Mouse (Mus musculus): ENCODE data around the gene Trim31. TPM values are rescaled to one million over a fixed set of nuclear protein-coding genes. Genes with fewer than 3 reads are reported as not detected.

The Trim31 gene
- polyA plus RNA-seq, 1 experiment from 2014 or later: 43.1 TPM

- H3K9ac ChIP-seq: no peak overlapping the region
- no peak for ATAC-seq
- 77% methylated on average over 4 of the region's 4 CpGs for WGBS
- no peak overlapping the region for H3K4me2 ChIP-seq (replicated peaks)
- no peaks in the 10 kb centered on the region for H3K9me3 ChIP-seq
- H3K4me1 ChIP-seq (replicated peaks): no peaks in the 10 kb centered on the region
- H3K4me3 ChIP-seq (replicated peaks): no peak overlapping the region
- H3K36me3 ChIP-seq: no peaks in the 10 kb centered on the region
- no peak overlapping the region for H3K27ac ChIP-seq
- H3K27me3 ChIP-seq (replicated peaks): no peaks in the 10 kb centered on the region
Measured at GRCm38 (mm10) chr17:36931130-36931529, 33.2 kb downstream of the Trim31 start.

DNA sequence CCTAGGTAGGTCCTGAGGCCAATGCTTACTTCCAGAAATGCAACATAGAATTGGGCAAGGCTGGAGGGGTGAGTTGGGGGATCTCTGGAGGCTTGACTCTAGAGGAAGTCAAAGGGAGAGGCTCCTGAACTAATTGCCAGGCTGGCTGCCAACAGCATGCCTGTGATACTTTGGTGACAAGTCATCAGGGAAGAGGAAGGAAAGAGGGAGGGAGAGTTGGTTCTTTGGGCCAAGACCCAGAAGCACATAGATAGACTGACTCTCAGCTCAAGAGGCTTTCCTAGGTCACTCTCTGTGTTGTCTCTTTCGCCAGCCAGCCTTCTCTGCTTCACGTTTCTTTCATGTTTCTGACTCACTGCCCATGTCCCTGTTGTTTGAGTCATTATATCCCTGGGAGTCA, 33.9 kb downstream of the Trim31 start:
- no peak overlapping the region for H3K4me2 ChIP-seq (replicated peaks)
- 69% methylated on average over 2 of the region's 2 CpGs for WGBS
- H3K36me3 ChIP-seq: no peaks in the 10 kb centered on the region
- H3K4me3 ChIP-seq (replicated peaks): no peak overlapping the region
- H3K9me3 ChIP-seq: no peaks in the 10 kb centered on the region
- H3K27me3 ChIP-seq (replicated peaks): no peaks in the 10 kb centered on the region
- H3K27ac ChIP-seq: no peak overlapping the region
- H3K4me1 ChIP-seq (replicated peaks): no peaks in the 10 kb centered on the region
- no peak overlapping the region for H3K9ac ChIP-seq
- no peak for ATAC-seq

DNA sequence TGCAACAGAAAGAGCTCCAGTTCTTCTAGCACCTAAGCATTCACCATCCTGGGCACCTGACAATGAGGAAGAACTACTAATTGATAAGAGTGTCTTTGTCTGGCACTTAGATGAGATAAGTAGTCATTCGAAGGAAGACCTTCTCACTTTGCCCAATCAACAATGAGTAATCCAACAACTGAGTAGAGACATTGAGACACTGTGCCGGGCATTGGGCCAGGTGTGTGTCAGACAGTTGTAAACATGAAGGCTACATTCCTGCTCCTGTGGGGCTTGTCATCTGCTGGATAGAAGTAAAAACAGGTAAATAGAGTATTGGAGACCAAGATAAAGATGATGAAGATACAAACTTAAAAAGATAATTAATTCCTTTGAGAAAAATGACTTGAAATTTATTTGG, 40.1 kb downstream of the Trim31 start:
- H3K4me3 ChIP-seq (replicated peaks): no peak overlapping the region
- H3K36me3 ChIP-seq: no peaks in the 10 kb centered on the region
- H3K27me3 ChIP-seq (replicated peaks): peaks cover 11% of the 10 kb centered on the region
- no peaks in the 10 kb centered on the region for H3K9me3 ChIP-seq
- no peak overlapping the region for H3K27ac ChIP-seq
- 58% methylated on average over 2 of the region's 2 CpGs for WGBS
- peaks cover 7% of the 10 kb centered on the region for H3K4me1 ChIP-seq (replicated peaks)
- no peak overlapping the region for H3K9ac ChIP-seq
- no peak for ATAC-seq
- H3K4me2 ChIP-seq (replicated peaks): no peak overlapping the region

DNA sequence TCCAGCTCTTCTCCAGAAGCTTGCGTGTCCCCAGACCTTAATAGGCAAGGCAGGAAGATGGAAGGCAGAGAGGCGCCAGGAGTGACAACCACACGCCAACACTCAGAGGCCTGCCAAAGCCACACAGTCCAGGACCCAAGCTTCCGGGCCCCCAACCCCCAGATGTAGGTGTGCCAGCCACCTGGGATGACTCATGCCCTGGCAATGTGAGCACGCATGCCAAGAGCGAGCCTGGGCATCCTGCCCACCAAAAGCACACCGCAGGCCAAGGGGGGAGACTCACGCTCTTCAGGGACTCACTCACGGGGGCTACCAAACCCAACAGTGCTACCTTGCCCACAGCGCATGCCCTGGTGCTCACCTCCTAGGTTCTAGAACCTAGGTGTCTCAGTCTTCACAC, 44.5 kb downstream of the Trim31 start:
- H3K27me3 ChIP-seq (replicated peaks): peaks cover 35% of the 10 kb centered on the region
- peaks cover 20% of the 10 kb centered on the region for H3K4me1 ChIP-seq (replicated peaks)
- no peaks in the 10 kb centered on the region for H3K9me3 ChIP-seq
- no peak overlapping the region for H3K9ac ChIP-seq
- H3K4me2 ChIP-seq (replicated peaks): peak overlapping the region; percentile 91
- ATAC-seq: no peak; the same call in 1 of the 2 replicates
- 47% methylated on average over 10 of the region's 10 CpGs for WGBS
- no peak overlapping the region for H3K27ac ChIP-seq
- H3K4me3 ChIP-seq (replicated peaks): peak overlapping the region; percentile 43
- no peaks in the 10 kb centered on the region for H3K36me3 ChIP-seq

GRCm38 (mm10) chr17:36942791-36943471, 45.0 kb downstream of the Trim31 start, which contains the start of gene Rnf39:
Gene Rnf39, plus strand, starts transcription at chr17:36942918.
- H3K27ac ChIP-seq: no peak within 1 kb of the TSS
- peak within 1 kb of the TSS; percentile 45 for H3K9ac ChIP-seq
- H3K4me1 ChIP-seq (replicated peaks): peaks cover 25% of the 10 kb centered on the region
- WGBS: 2% methylated on average over 59 of the region's 59 CpGs
- H3K9me3 ChIP-seq: no peaks in the 10 kb centered on the region
- no peaks in the 10 kb centered on the region for H3K36me3 ChIP-seq
- ATAC-seq: peak; percentile 61
- H3K27me3 ChIP-seq (replicated peaks): peaks cover 35% of the 10 kb centered on the region
- H3K4me3 ChIP-seq (replicated peaks): peak within 1 kb of the TSS; percentile 43
- H3K4me2 ChIP-seq (replicated peaks): peak within 1 kb of the TSS; percentile 91

DNA sequence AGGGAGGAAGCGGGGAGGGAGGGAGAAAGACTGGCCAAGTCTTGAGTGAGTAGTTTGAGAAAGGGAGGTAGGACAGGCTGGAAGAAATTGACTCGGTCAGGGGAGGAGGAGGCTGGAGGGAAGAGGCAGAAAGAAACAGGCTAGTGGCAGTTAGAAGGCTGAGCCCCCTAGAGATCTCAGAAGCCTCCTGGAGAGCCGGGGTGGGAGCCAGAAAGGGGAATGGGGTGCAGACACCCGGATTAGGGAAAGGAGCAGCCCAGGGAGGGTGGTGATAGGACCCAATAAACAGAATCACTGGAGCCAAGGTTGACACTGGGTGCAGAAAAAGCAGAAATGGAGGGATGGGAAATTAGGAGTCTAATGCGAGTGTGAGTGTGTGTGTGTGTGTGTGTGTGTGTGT, 45.8 kb downstream of the Trim31 start:
- WGBS: 24% methylated on average over 5 of the region's 5 CpGs
- no peaks in the 10 kb centered on the region for H3K9me3 ChIP-seq

DNA sequence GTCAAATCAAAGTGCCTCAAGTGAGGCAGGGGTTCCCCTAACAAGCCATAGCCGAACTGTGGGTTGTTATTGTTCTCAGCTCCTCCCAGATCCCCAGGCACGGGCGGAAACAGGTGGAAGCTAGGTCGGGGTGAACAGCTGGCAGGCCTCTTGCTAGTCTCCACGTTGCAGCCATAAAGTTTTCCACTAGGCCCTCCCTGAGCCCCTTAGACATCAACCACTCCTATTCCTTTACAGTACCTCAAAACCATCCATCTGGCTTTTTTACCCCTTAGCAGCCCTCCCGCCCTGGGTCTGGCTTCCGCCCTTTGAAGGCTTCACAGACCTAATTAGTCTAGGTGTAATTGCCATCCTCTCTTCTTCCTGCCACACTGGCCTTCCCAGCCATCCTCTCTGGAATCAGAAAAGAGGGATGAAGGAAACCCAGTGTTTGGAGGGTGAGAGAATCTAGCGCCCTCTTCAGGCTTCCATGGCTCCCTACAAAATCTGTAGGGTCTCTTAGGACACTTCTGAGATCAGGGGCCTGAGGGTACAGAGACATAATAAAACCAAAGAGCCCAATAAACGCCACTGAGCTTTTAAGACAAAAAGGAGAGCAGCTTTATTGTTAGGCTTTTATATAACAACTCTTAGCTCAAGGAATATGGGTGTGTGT, 46.3 kb downstream of the Trim31 start:
- H3K27me3 ChIP-seq (replicated peaks): peaks cover 35% of the 10 kb centered on the region
- H3K9me3 ChIP-seq: no peaks in the 10 kb centered on the region
- peaks cover 4% of the 10 kb centered on the region; the same call in 1 of the 2 replicates for H3K36me3 ChIP-seq
- no peak overlapping the region for H3K4me3 ChIP-seq (replicated peaks)
- no peak for ATAC-seq
- no peak overlapping the region for H3K9ac ChIP-seq
- H3K27ac ChIP-seq: no peak overlapping the region
- H3K4me2 ChIP-seq (replicated peaks): no peak overlapping the region
- 20% methylated on average over 9 of the region's 9 CpGs for WGBS
- H3K4me1 ChIP-seq (replicated peaks): peaks cover 25% of the 10 kb centered on the region

More for the DNA sequence above, 45.8 kb downstream of the Trim31 start:
- ATAC-seq: no peak
- Histone ChIP-seq H3K27me3 (replicated peaks) (peaks cover 35% of the 10 kb centered on the region), H3K4me2 (replicated peaks) (peak overlapping the region; percentile 91), H3K27ac (no peak overlapping the region), H3K4me1 (replicated peaks) (peaks cover 25% of the 10 kb centered on the region), H3K9ac (no peak overlapping the region), H3K36me3 (no peaks in the 10 kb centered on the region; the same call in 1 of the 2 replicates), H3K4me3 (replicated peaks) (peak overlapping the region; percentile 43)

DNA sequence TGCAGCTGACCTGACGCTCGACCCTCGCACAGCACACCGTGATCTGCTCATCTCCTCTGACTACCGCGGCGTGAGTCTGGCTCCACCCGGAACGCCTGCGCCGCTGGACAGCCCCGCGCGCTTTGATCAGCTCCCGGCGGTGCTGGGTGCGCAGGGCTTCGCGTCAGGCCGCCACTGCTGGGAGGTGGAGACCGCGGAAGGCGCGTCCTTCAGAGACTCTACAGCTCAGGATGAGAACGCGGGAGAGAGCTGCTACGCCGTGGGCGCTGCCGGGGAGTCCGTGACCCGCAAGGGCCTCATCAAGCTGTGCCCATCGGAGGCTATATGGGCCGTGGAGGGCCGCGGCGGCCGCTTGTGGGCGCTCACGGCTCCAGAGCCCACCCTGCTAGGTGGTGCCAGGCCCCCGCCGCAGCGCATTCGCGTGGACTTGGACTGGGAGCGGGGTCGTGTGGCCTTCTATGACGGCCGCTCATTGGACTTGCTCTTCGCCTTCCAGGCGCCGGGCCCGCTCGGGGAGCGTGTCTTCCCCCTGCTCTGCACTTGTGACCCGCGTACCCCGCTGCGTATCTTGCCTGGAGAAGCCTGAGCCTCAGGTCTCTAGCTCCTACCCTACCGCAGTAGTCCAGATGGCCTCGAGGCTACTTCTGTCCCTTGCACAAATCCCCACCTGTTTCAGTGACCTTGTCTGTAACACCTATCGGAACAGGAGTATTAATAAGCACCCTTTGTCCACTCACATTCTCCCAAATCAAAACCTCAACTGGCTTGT, 49.3 kb downstream of the Trim31 start:
- Histone ChIP-seq H3K27ac (no peak overlapping the region), H3K9ac (peak overlapping the region; percentile 67), H3K27me3 (replicated peaks) (peaks cover 32% of the 10 kb centered on the region), H3K4me2 (replicated peaks) (peak overlapping the region; percentile 99), H3K9me3 (no peaks in the 10 kb centered on the region), H3K4me3 (replicated peaks) (peak overlapping the region; percentile 52), H3K36me3 (peaks cover 4% of the 10 kb centered on the region; the same call in 1 of the 2 replicates), H3K4me1 (replicated peaks) (peaks cover 29% of the 10 kb centered on the region)
- ATAC-seq: peak; percentile 42
- 2% methylated on average over 62 of the region's 62 CpGs for WGBS

DNA sequence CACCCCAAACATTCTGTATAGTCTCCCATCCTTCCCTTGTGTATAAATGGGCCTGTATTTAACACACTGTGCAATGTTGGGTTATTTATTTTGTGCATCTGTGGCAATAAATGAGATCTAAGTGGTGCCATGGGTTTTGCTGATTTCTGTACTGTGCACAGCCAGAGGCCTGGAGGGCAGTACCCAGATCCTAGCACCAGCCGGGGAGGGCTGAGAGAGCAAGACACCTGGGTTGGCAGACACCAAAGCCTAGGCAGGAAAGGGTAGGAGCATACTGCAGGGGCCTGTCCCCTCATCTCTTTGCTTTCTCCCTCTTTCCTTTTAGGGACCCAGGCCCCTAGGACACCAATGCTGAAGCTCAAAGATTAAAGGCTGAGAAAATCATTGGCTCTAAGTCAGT, 50.4 kb downstream of the Trim31 start:
- Histone ChIP-seq H3K9me3 (no peaks in the 10 kb centered on the region), H3K4me2 (replicated peaks) (no peak overlapping the region), H3K4me1 (replicated peaks) (peaks cover 19% of the 10 kb centered on the region), H3K4me3 (replicated peaks) (no peak overlapping the region), H3K27me3 (replicated peaks) (peaks cover 22% of the 10 kb centered on the region), H3K9ac (no peak overlapping the region), H3K27ac (no peak overlapping the region), H3K36me3 (peaks cover 4% of the 10 kb centered on the region; the same call in 1 of the 2 replicates)
- WGBS: 88% methylated on average over 1 of the region's 1 CpGs
- no peak for ATAC-seq

GRCm38 (mm10) chr17:36949265-36949664, 51.3 kb downstream of the Trim31 start:
- H3K4me1 ChIP-seq (replicated peaks): peaks cover 18% of the 10 kb centered on the region
- no peaks in the 10 kb centered on the region for H3K9me3 ChIP-seq
- no peak overlapping the region for H3K27ac ChIP-seq
- H3K4me3 ChIP-seq (replicated peaks): no peak overlapping the region
- H3K36me3 ChIP-seq: peaks cover 4% of the 10 kb centered on the region; the same call in 1 of the 2 replicates
- no peak overlapping the region for H3K9ac ChIP-seq
- ATAC-seq: no peak
- H3K4me2 ChIP-seq (replicated peaks): no peak overlapping the region
- H3K27me3 ChIP-seq (replicated peaks): peaks cover 13% of the 10 kb centered on the region
- 93% methylated on average over 8 of the region's 8 CpGs for WGBS

DNA sequence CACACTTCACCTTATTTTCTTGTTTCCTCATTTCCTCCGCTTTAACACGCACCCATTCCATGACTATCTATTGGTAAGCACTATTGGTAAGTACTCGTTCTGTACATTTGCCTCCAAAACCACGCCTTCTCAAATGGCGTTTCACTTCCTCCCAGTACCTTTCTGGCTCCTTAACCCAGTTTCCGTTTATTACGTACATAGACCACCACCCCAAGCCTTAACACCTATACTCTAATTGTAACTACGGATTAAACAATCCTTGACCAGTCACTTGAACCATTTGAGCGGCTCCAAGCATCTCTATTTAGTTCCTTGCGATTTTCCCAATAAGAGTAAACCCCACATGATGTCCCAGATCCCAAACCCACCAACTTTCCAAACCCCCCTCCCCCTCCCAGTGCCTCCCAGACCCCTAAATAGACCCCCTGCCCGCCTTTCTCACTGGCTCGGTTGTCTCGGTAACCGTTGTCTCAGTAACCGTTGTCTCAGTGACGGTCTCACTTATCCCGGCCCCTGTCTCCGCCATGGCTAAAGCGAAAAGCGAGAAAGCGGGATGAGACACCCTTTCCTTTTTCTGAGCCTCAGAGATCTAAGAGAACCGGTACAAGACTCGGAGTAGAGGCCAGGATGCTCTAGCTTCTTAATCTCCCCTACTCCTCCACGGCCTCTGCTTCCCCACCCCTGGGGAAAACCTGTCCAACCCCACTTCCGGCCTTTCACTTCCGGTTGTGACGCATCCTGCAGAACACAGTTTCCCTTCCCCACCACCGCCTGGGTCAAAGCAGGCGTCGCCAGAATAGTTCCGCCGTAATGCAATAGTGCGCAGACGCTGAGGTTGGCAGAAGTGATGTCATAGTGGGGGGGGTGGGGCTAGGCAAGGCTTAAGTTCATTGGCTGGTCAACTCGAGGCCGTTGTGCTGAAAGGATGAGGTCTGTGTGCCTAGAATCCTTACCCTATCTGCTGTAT, 53.3 kb downstream of the Trim31 start, which contains the start of gene Ppp1r11:
Gene Ppp1r11 (minus strand): TSS at position 761 of the 967 bp plus-strand sequence.
- Histone ChIP-seq H3K4me3 (replicated peaks) (peak within 1 kb of the TSS; percentile 67), H3K4me2 (replicated peaks) (peak within 1 kb of the TSS; percentile 69), H3K36me3 (peaks cover 8% of the 10 kb centered on the region; the same call in 1 of the 2 replicates), H3K27me3 (replicated peaks) (no peaks in the 10 kb centered on the region), H3K4me1 (replicated peaks) (peaks cover 18% of the 10 kb centered on the region), H3K27ac (peak within 1 kb of the TSS; percentile 62), H3K9me3 (no peaks in the 10 kb centered on the region), H3K9ac (peak within 1 kb of the TSS; percentile 69)
- 2% methylated on average over 36 of the region's 36 CpGs for WGBS
- peak; percentile 97 for ATAC-seq
